Mouse (Mus musculus): ENCODE results near the gene Diaph3.
"Not testable (repeated sequence)": the region's sequence is repeated elsewhere in the genome, so short reads cannot be mapped to it uniquely, and the experiment has no call there.

The Diaph3 gene

GRCm38 (mm10) chr14:86738916-86739315, 402.1 kb downstream of the Diaph3 start:
- DNase-seq (ENCODE audit: low spot score in 2 of 2), result no peak

DNA sequence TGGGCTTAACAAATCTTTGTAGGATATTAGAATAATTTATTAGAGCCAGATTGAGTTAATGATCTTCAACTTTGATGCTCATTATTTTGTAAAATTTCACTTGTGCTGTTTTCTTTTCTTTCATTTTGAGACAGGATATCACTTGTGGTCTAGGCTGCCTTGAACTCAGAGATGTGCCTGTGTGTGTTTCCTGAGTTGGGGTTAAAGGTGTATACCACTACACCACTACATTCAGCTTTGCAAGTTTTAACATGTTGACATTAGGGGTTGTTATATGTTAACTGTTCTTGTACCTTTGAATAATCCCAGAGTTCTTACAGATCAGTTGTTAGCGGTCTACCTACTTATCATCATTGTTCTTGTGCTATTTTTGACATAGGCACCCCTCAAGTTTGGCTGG, 404.4 kb downstream of the Diaph3 start:
- DNase-seq (ENCODE audit: low spot score in 2 of 2), result no peak

- no peak for DNase-seq (ENCODE audit: low spot score in 2 of 2)
These were observed 409.7 kb downstream of the Diaph3 start for GRCm38 (mm10) chr14:86731300-86731699.

- DNase-seq (ENCODE audit: low spot score in 2 of 2), result no peak
These were observed 411.4 kb downstream of the Diaph3 start for GRCm38 (mm10) chr14:86729617-86730098.

DNA sequence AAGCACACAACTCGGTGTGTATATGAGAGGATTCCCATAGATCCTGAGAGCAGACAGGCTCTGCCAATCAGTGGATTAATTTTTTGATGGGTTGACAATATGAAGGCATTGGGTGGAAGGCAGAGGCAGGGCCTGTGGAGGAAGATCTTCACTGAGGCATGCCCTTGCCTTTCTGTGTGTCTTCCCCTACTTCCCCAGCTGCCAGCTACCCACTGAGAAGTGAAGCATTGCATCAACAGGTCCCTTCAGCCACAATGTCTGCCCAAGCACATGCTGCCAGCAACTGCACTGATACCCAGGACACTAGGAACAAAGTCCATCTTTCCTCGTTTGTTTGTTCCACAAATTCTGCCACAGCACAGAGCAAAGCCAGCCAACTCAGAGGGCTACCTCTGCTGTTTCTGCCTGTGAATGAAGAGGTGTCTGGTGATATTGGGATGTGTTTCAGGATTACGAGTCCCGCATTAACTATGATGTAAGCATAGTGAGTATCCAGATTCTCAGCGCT, 413.4 kb downstream of the Diaph3 start:
- no peak for DNase-seq (ENCODE audit: low spot score in 2 of 2)

DNA sequence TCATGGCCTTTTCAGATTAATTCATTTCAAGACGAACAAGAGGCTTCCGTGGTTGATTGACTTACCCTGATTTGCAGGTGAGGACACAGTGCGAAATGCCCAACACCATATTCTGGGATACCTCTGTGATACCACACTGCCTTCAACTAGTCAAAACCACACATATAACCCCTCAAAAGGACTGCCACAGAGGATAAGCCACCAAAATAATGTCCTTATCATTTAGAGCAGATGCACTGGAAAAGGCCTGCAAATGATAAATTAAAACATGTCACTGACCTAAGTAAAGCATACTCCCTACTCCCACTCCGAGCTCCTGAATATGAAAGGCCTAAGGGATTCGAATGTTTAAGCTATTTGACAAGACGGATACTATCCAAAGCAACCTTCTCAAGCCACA, 419.3 kb downstream of the Diaph3 start:
- no peak for DNase-seq (ENCODE audit: low spot score in 2 of 2)

DNA sequence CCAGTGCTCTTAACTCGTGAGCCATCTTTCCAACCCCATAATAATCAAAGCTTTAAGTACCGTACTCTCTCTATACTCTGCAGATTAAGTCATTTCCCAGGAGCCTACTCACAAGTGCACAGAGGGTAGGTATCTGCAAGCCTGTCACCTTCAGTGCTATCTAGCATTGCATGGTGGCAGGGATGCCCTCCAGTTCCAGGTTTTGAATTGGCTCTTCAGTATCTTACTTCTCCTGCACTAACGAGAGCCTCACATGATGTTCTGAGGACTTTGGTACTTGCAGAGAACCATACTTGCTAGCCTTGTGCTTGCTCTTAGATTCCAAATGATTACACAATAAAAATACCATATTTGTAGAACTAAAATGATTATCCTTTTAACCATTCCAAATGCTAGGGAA, 420.0 kb downstream of the Diaph3 start:
- no peak for DNase-seq (ENCODE audit: low spot score in 2 of 2)

DNA sequence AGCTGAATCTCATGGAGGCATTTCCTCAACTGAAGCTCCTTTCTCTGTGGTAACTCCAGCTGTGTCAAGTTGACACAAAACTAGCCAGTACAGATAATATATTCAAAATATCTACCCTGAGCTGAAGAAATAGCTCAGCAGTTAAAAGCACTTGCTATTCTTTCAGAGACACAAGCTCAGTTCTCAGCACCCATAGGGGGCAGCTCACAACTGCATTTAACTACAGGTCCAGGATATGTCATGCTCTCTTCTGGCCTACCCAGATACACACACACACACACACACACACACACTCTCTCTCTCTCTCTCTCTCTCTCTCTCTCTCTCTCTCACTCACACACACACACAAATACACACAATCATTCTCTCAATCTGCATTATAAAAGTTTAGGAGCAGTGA, 420.6 kb downstream of the Diaph3 start:
- not testable (repeated sequence) for DNase-seq (ENCODE audit: low spot score in 2 of 2)

GRCm38 (mm10) chr14:86714088-86714690, 426.8 kb downstream of the Diaph3 start:
- DNase-seq (ENCODE audit: low spot score in 2 of 2), result no peak

GRCm38 (mm10) chr14:86704080-86704479, 437.0 kb downstream of the Diaph3 start:
- no peak for DNase-seq (ENCODE audit: low spot score in 2 of 2)

- DNase-seq (ENCODE audit: low spot score in 2 of 2), result no peak
These were observed 439.9 kb downstream of the Diaph3 start for GRCm38 (mm10) chr14:86701145-86701544.

GRCm38 (mm10) chr14:86697887-86698286, 443.1 kb downstream of the Diaph3 start:
- DNase-seq (ENCODE audit: low spot score in 2 of 2), result no peak

DNA sequence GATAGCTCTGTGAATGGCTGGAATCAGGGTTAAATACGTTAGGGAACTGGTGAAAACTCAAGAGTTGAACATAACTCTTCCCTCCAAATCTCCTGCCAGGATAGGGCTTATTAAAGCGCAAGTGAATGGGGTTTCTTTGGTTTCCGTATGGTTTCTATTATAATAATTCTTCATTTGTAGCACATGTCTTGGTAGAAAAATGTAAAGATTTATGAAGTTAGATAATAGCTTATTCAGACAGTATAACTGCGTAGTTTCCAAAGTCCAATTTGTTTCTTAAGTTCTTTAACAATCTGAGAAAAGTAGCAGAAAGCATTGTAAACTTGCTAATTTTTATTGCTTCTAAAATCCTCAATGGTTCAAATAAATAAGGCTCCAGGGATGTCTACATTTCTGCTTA, 448.3 kb downstream of the Diaph3 start:
- DNase-seq (ENCODE audit: low spot score in 2 of 2), result no peak

DNA sequence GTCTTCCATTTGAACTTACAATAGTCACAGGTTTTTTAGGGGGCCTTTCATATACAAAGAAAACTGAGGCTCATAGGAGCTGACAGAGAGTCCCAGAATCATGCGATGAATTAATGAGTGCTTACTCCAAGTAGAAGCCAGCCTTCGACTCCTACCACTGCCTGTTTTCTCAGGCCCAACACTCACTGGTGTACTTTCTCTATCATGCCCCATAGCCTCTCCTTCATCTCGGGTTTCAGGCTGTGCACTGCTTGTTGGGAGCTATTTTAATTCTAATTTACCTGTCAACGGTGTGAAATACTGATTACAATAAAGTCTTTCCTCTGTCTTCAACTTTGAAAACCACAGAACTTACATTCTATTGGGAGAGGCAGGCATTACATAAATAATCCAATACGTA, 449.7 kb downstream of the Diaph3 start:
- DNase-seq (ENCODE audit: low spot score in 2 of 2), result no peak

DNA sequence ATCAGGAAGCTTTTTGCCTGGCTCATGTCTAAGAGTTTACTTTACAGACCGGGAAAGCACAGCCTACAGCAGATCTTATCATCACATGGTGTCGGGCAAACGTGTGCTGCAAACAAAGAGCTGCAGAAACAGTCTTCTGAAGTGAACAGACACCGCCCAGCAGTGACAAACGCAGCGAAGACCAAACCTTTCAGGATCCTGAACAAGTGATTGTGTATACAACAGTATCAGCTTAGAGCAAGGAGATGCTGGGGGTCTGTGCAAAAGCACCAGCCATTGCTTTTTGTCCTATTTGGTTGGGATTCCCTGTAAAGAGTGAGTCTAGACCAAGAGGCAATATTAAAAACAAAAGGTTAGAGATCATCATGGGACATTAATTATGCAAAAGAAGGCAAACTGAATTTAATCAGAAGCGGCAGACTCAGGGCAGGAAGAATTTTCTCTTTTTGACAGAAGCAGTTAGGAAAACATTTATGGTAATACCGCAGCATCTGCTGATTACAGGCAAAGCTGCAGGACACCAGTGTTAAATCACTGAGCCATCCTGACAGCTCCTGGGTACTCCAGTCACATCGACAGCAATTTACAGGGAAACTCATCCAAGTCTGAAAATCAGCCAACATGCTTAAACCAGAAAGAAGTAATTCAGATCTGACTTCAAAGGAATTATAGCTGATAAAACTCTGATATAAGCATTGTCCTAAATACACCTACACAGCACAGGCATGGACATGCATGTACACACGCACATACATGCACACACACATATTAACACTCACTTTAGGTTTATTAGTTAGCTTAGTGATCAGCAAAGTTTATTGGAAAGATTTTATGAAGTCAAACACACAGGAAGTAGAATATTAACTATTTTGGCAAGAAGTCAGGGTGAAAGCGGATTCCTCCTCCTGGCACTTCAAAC, 456.2 kb downstream of the Diaph3 start:
- DNase-seq (ENCODE audit: low spot score in 2 of 2), result no peak

GRCm38 (mm10) chr14:86681951-86682350, 459.1 kb downstream of the Diaph3 start:
- DNase-seq (ENCODE audit: low spot score in 2 of 2), result no peak

- no peak for DNase-seq (ENCODE audit: low spot score in 2 of 2)
These were observed 462.0 kb downstream of the Diaph3 start for GRCm38 (mm10) chr14:86678992-86679391.

DNA sequence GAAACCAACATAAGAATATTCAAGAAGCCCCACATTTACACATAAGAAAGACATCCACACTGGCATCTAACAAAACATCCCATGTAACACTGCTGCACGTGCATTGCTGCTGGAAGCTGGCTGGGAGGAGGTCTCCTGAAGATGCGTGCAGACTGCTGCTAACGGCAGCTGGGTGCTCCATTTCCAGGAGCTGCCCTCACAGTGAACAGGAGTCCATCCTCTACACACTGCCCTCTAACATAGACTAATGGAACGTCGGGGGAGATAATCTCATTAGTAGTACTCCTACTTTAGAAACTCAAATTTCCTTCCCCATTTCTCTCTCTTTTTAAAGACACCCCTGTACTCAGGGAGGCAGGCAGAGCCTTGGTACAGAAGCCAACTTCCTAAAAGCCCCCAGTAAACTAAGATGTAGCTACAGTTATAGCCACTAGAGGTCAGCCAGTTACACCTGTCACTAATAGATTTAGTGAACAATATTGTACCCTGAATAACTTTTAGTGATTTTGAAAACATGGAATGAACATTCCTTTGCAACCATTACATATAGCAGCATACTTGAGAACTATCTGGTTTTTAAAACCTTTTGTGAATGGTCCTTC, 462.8 kb downstream of the Diaph3 start:
- no peak for DNase-seq (ENCODE audit: low spot score in 2 of 2)

DNA sequence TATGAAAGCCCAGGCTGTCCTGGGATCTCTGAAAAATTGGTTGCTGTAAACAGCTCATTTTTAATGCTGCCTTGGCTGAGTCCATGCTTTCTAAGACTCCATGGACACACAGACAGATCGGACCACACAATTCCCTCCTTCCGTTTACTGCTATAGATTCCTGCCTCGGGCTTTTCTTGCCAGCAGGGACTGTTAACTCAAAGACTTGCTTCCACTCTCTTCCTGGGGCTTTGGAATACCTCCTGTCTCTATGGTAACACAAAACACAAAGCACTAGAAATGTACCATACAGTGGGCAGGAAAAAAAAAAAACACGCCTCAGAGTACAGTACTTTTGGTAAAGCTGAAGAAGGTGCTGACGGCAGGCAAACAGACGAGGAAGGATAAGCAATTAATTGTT, 464.0 kb downstream of the Diaph3 start:
- DNase-seq (ENCODE audit: low spot score in 2 of 2), result no peak

DNA sequence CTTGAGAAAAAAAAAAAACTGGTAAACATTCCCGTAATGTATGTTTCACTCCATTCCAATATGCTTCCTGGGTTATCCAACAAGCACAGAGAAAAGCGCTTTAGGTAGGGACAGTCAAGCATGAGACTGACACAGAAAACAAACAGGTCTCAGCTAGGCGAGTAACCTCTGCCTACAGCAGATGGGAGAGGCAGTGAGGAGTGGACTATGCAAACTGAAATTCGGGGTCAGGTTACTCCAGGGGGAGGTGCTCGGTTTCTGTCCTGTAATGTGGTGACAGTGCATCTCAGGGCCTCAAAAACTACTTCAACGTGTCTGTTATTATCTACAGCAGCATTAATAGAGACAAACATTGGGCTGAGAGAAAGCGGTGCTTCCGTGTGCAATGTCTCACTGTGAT, 465.7 kb downstream of the Diaph3 start:
- DNase-seq (ENCODE audit: low spot score in 2 of 2), result no peak

GRCm38 (mm10) chr14:86662846-86663245, 478.2 kb downstream of the Diaph3 start:
- no peak for DNase-seq (ENCODE audit: low spot score in 2 of 2)

- DNase-seq (ENCODE audit: low spot score in 2 of 2), result no peak
These were observed 480.5 kb downstream of the Diaph3 start for GRCm38 (mm10) chr14:86660556-86660955.
